Mouse (Mus musculus) large intestine, adult 2 months (tissue): Measurements from ENCODE around the gene Gm3468. TPM values are rescaled to one million over a fixed set of nuclear protein-coding genes. Genes with fewer than 3 reads are reported as not detected.
"Not testable (repeated sequence)": the region's sequence is repeated elsewhere in the genome, so short reads cannot be mapped to it uniquely, and the experiment has no call there.

Source experiments
- DNase-seq: peaks from one replicate; pipeline ENCODE4 v3.0.0-alpha.2; 2012; ENCODE audit warnings: low read depth, low spot score
- WGBS: fragments of 180-500 bp; shearing (Covaris S2); methylation state at CpG from one replicate; pipeline ENCODE4 v1.1.7; 2018; 5-methylcytosine and 5-hydroxymethylcytosine counted together
- polyA plus RNA-seq: library from polyadenylated mRNA; depleted of rRNA; stranded (reverse); fragments of >200 nt; gene quantifications from 2 replicates; pipeline ENCODE4 v1.2.3, GENCODE M21; 2012; rRNA removed

Gm3468 gene
- polyA plus RNA-seq, result 0.08 and 0.26 TPM in 2 replicates

GRCm38 (mm10) chr14:6108272-6108925 lies at the start of gene Gm3468:
Gene Gm3468, minus strand, starts transcription at chr14:6108665.
- WGBS, result under 1% methylated on average over 47 of the region's 51 CpGs
- not testable (repeated sequence) for DNase-seq

DNA sequence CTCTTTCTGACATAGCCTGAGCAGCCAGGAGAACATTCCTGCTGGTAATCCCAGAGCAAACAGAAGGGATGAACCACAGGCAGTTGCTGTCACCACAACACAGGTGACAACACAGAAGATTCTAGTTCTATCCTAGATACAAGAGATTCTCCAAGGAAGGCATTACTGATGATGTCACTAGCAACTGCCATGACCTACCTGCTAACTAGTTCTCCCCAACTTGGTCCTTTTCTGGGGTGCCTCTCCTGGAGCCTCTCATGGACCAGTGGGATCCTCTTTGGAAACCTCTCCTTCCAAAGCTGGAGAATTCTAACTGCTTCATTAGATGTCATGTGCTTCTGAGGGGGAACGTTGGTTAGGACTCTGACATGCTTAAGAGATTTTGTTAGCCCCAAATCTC lies 17.2 kb upstream of the Gm3468 start, which contains the start of gene Gm3476:
Gene Gm3476 (minus strand): TSS at position 101 of the 400 bp plus-strand sequence.
- whole genome bisulfite sequencing, result no CpG with 5 or more reads among the region's 1 CpGs
- not testable (repeated sequence) for DNase-seq

DNA sequence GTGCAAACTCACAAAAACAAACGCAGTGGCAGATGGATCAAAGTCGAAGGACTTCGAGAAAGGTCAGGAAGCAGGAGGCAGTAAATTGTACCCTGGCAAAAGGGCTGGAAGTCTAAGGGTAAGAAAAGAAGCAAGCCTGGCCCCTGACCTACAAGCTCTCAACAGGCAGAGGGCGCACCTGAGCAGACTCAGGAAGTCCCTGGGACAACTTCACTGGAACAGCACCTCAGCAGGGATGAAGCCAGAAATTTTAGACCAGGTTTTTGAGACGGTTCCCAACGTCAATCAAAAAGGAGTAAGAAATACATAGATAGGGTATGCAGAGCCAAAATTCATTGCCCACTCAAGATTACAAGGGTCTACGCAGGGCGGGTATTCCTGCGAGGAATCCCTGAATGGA lies 965 bp downstream of the Gm3468 start:
- not testable (repeated sequence) for DNase-seq
- WGBS, result 7% methylated on average over 9 of the region's 9 CpGs

GRCm38 (mm10) chr14:6093842-6094241 lies 14.6 kb downstream of the Gm3468 start, which contains the start of gene Gm8206:
Gene Gm8206, minus strand, starts transcription at chr14:6093942.
- WGBS, result 79% methylated on average over 2 of the region's 3 CpGs
- DNase-seq, result not testable (repeated sequence)

DNA sequence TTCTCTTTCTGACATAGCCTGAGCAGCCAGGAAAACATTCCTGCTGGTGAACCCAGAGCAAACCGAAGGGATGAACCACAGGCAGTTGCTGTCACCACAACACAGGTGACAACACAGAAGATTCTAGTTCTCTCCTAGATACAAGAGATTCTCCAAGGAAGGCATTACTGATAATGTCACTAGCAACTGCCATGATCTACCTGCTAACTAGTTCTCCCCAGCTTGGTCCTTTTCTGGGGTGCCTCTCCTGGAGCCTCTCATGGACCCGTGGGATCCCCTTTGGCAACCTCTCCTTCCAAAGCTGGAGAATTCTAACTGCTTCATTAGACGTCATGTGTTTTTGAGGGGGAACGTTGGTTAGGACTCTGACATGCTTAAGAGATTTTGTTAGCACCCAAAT lies 50.3 kb downstream of the Gm3468 start, which contains the start of gene Gm6337:
Gene Gm6337 (minus strand): TSS at position 101 of the 400 bp plus-strand sequence.
- WGBS, result 84% methylated on average over 4 of the region's 4 CpGs
- DNase-seq, result not testable (repeated sequence)

Other genes starting within 250 kb of the Gm3468 start
- 0.08 TPM in 1 of 2 replicates, not detected in the other for gene Gm8237, start 228.3 kb downstream of the Gm3468 start, polyA plus RNA-seq
- 0.06 and 0.08 TPM in 2 replicates for gene Gm3248, start 146.9 kb downstream of the Gm3468 start, polyA plus RNA-seq
- gene Gm3453, start 129.5 kb downstream of the Gm3468 start, polyA plus RNA-seq, result not detected in 2 replicates
- not detected in 2 replicates for gene Gm6337, start 50.4 kb downstream of the Gm3468 start, polyA plus RNA-seq
- not detected in 2 replicates for gene Gm8206, start 14.7 kb downstream of the Gm3468 start, polyA plus RNA-seq
- gene Gm3476, start 17.1 kb upstream of the Gm3468 start, polyA plus RNA-seq, result not detected in 2 replicates
- not detected in 2 replicates for gene Gm21560, start 110.6 kb upstream of the Gm3468 start, polyA plus RNA-seq
- 1.4 TPM in 1 of 2 replicates, not detected in the other for gene Gm3411, start 178.6 kb upstream of the Gm3468 start, polyA plus RNA-seq
- gene Gm21103, start 196.2 kb upstream of the Gm3468 start, polyA plus RNA-seq, result not detected in 2 replicates
- gene Gm3618, start 235.0 kb upstream of the Gm3468 start, polyA plus RNA-seq, result not detected in 2 replicates